Mouse (Mus musculus) monocyte, adult 2 months (primary cell): ENCODE data around the gene Map3k11.

Experiments
- DNase-seq, 2 experiments: peaks; one replicate each; pipeline ENCODE4 v3.0.0; 2022; ENCODE audit warnings: low spot score in 2 of 2, low read depth in 1 of 2

Map3k11 gene

DNA sequence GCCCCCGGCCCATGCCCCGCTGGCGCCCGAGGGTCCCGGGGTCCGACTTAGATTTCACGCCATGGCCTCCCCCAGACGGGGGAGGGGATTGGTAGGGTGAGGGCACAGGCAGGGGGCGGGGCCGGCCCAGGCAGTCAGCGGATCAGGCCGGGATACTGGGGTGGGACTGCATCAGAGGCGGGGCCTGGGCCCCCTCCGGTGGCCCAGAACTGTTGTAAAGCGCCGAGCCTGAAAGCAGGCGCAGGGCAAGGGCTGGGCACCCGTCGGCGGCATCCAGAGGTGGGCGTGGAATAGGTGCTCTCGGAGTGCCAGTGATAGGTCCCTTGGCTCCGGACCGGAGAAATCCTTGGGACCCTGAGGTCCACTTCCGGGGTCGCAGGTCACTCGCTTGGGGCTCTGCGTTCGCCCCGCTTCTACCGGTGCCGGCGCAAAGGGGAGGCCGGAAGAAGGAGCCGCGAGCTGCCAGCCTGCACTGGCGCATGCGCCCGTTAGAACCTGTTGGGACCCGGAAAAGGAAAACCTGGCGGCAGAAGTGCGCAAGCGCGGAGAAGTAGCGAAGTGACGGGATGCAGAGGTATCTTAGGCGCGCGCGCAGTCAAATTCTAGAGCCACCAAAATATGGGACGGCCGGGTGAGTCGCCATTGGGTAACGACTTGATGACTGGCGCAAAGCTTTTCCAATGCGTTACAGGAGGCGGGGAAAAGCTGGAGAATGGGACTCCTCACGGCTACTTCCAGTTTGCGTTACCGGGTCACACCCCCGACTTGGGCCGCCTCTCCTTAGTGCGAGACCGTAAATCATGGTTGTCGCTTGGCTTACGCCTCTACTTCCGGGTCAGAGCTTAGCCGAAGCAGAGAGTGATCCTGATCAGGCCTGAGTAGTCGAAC is at the start of gene Map3k11, which contains the start of gene Pcnx3:
Map3k11 (plus strand) TSS at position 543 of the 888 bp plus-strand sequence.
Pcnx3 (minus strand) TSS at position 709 of the 888 bp plus-strand sequence.
- peak; percentile 93 to 94 for DNase-seq

DNA sequence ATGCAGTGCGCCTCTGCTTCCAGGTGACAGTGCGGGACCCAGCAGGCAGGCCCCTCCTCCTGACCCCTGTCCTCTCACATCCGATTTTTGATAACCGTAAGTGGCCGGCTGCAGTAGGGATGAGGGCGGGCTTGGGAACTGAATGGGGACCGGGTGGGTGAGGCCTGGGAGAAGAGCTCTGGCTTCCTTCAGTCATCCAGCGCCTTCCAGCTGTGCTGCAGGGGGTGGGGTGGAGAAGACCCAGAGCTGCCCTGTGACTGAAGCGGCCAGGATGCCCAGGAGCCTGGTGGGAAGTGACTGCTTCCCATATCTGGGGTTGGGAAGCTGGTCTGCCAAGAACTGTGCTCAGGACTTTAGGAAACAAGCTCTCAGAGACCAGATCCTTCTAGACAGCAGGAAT is 48.2 kb upstream of the Map3k11 start:
- no peak for DNase-seq

- no peak for DNase-seq
These were observed 47.5 kb upstream of the Map3k11 start for GRCm38 (mm10) chr19:5641021-5641420.

GRCm38 (mm10) chr19:5641641-5642040 is 46.9 kb upstream of the Map3k11 start:
- no peak for DNase-seq

- DNase-seq, result no peak
These were observed 43.3 kb upstream of the Map3k11 start for GRCm38 (mm10) chr19:5645280-5645679.

- no peak for DNase-seq
These were observed 41.7 kb upstream of the Map3k11 start for GRCm38 (mm10) chr19:5646731-5647330.

GRCm38 (mm10) chr19:5647791-5648190 is 40.8 kb upstream of the Map3k11 start:
- DNase-seq, result no peak

- peak; percentile 59 to 78 for DNase-seq
These were observed 39.9 kb upstream of the Map3k11 start for GRCm38 (mm10) chr19:5648401-5649297.

DNA sequence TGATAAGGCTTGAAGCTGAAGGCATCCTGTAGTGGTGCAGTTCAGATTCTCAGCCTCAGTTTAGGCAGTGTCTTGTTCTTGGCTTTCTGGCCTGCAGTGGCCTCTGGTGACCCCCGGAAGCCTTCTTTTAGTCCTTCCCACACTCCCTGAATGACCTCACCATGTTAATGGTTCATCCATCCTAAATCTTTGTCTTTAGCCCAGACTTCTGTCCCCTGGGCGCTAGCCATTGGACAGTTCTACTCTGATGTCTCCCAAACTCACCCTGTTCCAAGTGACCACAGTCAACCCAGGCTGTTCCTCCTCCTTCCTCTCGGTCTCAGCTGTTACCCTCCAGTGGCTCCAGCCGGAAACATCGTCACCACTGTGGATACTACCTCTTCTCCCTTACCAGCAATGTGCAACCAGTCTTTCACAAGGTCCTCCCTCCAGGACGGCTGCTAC is 39.2 kb upstream of the Map3k11 start:
- peak; percentile 52 to 55 for DNase-seq

DNA sequence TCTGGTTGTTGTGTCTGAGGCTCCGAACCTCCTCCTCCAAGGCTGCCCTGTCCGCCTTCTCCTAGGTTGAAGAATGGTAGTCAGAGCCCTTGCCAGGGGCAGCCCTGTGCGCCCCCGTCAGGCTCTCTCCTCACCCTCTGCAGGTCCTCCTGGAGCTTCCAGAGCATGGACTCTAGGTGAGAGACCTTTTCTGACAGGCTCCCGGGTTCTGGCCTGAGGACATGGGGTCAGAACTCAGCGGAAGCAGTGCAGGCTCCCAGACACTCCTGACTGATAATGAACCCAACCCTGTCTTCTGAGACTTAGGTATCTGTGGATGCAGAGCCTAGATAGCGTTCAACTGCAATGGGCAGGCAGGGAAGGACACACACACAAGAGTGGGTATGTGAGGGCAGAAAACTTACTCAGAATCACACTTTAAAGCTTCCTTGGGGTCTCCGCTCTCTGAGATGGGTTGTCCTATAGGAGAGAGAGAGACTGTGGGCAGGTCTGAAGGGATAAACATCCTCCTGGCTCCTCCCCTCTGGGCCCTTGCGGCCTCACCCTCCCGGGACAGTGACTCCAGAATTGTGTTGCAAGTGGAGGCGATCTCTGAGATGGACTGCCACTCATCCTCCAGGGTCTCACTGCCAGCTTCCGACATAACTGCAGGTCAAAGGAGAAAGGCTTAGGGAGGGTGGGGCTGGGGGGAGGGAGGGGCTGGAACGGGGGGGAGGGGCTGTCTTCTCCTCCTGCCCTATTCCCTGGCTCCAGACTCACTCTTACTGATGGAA is 36.9 kb upstream of the Map3k11 start:
- no peak for DNase-seq

- DNase-seq, result no peak
These were observed 36.0 kb upstream of the Map3k11 start for GRCm38 (mm10) chr19:5652570-5652969.

DNA sequence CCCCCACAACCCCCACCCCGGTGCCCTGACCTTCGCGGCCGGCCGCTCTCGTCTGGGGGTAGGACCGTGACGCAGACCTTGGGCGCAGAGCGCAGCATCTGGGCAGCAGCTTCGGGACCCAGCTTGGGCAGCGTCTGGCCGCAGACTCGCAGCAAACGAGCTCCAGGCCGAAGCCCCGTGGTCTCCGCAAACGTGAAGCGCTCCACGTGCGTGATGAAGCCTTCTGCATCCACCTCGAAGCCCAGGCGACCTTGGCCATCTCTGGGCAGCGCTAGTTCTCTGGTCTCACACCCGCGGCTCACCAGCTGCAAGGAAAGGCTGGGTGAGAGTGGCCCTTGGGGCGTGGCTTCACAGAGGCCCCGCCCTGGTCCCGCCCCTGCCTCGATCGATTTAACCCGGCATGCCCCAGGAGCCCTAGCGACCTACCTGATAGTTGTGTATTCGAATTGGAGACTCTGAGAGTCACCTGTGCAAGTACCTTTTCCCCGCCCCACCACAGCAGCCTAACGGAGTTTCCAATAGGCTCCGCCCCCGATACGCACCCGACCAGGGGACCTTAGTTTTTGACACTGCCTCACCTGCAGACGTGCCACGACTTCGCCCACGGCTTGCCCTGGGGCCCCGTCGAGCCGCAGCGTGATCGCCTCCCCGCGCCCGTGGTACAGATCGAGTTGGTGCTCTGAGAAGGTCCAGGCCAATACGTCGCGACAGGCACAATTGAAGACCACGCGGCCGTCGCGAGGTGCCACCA is 34.4 kb upstream of the Map3k11 start:
- no peak for DNase-seq

- DNase-seq, result no peak
These were observed 33.7 kb upstream of the Map3k11 start for GRCm38 (mm10) chr19:5654720-5655298.

GRCm38 (mm10) chr19:5660942-5661751 is 27.4 kb upstream of the Map3k11 start:
- peak in 1 of 2 experiments; percentile 67 for DNase-seq

GRCm38 (mm10) chr19:5662310-5662709 is 26.2 kb upstream of the Map3k11 start:
- DNase-seq, result no peak

- DNase-seq, result peak; percentile 83 to 91
These were observed 25.3 kb upstream of the Map3k11 start, which contains the start of gene Sipa1 for GRCm38 (mm10) chr19:5662981-5663913. Gene Sipa1, minus strand, starts transcription at chr19:5663707.

DNA sequence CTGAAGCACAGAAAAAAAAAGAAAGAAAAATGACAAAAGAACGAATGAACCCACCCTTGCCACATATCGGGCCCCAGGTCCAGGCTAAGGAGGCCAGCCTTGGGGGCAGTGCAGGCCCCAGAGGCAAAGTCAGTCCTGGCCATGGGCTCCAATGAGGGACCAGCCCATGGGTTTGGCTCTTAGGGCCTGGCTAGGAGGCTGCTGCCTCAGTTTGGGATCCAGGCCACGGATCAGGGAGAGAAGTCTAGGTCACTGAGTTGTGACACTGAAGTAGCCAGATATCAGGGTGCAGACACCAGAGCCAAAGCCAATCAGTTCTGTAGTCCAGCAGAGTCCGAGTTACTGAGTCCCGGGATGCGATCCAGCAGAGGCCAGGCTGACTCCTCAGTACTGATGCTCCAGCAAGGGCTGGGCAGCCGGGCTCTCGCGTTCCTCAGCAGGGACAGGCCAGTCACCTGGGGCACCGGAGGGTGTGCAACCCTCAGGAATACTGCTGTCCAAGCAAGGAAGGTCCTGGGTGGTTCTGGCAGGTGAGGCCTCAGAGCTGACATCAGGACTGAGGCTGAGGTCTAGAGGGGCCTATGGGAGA is 23.8 kb upstream of the Map3k11 start:
- DNase-seq, result no peak
